Mouse (Mus musculus) embryo, embryonic 11.5 days (tissue): Measurements from ENCODE around the gene Apoh.
A peak's percentile ranks its signal among the peaks of the same experiment; 100 is the strongest.

Source experiments
- DNase-seq: peaks from one replicate; pipeline ENCODE4 v3.0.0-alpha.2; 2012; ENCODE audit warnings: low read depth, low spot score

Apoh gene

DNA sequence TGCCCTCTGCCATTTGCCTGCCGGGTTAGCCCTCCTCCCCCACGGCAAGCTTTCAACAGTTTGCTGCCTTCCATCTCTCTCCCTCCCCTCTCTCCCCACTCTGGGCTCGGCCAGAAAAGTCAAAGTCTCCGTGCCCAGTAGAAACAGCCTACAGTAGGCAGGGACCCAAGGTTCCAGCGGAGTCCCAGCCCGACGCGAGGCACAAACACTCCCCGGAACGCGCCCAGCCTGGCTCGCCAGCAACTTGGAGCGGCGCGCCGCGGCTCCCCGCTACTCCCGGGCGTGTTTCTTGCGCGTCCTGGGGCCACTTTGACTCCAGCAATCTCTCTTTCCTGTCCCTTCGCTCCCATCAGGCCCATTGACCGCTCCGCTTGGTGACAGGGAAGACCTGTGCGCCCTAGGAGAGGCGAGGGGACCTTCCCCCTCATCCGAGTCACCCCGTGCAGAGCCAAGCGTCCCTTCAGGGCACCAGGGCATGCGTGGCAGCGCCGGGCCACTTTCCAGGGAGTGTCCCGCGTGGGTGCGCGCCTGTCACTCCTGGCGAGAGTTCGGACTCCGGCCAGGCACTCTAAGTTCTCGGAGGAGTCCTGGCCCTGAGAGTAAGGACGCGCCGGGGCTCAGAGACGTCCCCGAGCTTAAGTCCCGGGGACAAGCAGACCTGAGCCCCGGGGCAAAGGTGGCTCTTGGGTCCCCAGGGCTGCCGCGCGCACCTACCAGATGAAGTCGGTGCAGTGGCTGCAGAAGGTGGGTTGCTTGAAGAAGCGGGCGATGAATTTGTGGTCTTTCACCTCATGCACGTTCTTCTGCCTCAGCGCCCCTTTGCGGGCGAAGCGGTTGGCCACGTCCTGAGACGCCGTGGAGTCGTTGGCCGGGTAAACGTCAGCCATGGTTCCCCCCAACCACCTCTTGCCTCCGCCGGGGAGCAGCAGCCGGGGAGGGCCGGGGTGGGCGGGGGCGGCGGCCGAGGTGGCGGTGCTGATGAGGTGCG is at the start of gene Apoh:
Gene Apoh, plus strand, starts transcription at position 574 of the 988 bp plus-strand sequence.
- peak; percentile 16 for DNase-seq

- DNase-seq: no peak
Measured at GRCm38 (mm10) chr11:108293843-108294242, 49.3 kb upstream of the Apoh start.

- DNase-seq: no peak
Measured at GRCm38 (mm10) chr11:108294305-108294813, 48.8 kb upstream of the Apoh start.

GRCm38 (mm10) chr11:108295373-108295772 is 47.8 kb upstream of the Apoh start:
- DNase-seq: no peak

DNA sequence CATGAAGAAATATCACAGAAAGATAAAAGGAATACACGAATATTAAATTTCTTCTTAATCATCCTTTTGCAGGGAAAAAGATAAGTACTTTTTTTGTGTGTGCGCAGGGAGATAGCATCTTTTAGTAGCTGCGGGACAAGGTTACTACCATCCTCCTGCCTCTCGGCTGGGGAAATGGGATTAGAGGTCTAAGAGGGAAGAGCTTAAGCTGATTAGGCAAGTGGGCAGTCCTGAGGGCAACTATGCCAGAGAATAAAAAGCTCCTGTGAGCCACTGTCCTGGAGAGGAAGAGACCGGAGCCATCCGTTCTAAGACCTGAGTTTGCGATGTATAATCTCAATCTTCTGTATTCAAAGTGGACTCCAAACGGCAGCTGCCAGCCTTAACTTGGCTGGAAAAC is 45.2 kb upstream of the Apoh start:
- DNase-seq: no peak

DNA sequence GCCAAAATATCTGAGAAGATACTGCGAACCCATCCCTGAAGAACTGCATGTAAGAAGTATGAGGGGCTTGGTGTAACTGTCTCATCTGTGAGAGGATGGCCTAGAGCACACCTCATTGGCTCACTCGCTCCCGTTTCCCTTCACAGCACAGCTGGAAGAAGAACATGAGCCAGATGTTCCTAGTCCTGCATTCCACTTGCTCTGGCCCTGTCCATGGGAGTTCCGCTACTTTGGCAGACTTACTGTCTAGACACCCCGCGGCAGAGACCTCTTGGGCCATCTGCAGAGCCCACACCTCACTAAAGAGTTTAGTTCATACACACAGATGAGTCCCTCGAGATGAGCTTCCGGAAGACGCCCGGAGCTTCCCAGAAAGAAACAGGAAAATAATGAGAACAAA is 43.2 kb upstream of the Apoh start:
- DNase-seq: no peak

DNA sequence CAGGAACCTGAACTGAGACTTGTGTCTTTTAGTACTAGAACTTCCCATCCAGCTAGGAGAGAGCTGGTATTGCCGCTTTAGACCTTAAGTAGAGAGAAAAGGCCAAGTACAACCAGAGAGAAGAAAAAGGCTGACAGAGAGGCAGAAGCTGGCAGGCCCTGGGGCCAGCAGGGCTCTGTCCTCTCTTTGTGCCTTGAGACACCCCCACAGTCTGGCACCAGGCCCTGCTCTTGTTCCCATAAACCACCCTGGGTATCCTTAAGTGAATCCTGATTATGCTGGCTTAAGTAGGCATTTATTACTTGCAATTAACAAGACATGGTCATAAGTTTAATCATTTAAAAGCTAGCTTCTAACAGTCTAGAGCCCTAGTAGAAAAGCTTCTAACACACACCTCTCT is 42.7 kb upstream of the Apoh start:
- DNase-seq: no peak

DNA sequence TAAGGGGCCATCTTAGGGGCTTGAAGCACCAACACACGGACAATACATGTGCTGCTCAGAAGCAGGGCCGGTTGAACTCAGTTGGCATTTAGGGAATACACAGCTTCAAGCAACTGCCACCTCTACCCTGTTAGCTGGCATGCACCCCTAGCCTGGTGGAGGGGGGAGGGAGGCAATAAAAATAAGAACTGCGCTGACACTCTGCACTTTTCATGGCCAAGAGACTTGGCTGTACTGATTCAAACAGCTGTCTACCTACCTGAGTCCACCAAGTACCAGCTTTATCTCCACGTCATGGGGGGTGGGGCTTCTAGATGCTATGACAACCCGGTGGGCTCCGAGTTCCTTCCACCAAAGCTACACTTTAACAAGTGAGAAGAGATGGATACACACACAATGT is 42.1 kb upstream of the Apoh start:
- no peak for DNase-seq

DNA sequence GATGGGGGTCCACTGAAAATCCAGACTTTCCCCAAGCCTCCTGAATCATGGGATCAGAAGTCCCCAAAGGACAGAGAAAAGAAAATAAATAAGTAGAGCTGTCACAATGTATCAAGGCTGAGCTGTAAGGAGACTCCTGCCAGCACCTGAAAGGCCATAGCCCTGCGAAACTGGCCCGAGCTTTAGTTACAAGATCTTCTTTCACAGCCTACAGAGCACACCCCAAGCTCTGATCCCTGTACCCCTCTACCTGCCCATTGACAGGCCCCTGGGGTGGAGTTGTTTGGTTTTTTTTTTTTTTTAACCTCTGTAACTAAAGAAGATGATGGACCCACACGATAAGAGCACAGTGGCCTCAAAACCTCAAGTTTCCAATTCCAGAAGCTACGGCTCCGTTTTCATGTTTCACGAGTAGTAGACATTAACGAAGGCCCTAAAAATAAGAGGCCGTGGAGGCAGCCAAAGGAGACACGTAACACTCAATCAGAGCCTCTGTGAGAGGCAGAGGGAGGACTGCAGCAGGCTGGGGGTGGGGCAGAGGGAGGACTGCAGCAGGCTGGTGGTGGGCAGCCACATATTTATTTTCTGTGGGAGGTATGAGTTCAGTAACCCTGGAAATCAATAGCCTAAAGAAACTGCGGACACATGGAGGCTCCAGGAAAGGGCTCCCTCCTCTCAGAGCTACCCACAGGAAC is 41.2 kb upstream of the Apoh start:
- no peak for DNase-seq

DNA sequence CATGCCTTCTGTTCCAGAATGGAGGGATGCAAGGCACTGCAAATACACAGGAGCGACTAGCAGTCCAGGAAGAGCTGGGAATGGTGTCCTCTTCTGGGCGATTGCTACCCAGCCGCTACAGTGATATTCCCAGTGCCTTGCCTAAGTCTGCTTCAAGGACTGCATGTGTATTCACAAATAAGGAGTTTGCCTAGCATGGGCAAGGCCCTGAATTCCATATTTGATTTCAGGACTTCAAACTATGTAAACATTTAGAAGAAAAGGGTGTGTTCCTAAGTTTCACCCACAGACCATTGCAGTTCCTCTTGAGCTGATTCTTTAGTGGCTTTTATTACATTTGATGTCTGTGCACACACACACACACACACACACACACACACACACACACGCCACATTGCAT is 39.4 kb upstream of the Apoh start:
- DNase-seq: no peak

DNA sequence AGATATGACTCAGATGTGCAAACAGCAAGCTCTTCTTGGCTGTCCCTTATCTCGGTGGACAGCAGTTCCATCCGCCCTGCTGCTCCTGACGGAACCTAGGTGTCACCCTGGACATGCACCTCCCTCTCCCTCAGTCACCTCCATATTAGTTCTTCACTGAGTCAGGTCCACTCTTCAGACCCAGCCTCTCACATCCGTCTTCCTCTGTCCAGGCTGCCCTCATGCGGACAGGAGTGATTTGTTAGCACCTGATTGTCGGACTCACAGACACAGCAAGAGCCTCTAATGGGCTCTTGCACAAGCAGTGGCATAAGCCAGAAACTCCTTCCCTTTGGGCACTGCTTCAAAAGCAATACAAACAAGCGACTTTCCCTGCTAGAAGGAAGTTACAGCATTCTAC is 35.9 kb upstream of the Apoh start:
- no peak for DNase-seq

- DNase-seq: no peak
Measured at GRCm38 (mm10) chr11:108308253-108308652, 34.9 kb upstream of the Apoh start.

GRCm38 (mm10) chr11:108309791-108310190 is 33.4 kb upstream of the Apoh start:
- no peak for DNase-seq

- no peak for DNase-seq
Measured at GRCm38 (mm10) chr11:108311912-108312311, 31.2 kb upstream of the Apoh start.

- DNase-seq: no peak
Measured at GRCm38 (mm10) chr11:108312516-108312915, 30.6 kb upstream of the Apoh start.

GRCm38 (mm10) chr11:108315736-108316135 is 27.4 kb upstream of the Apoh start:
- no peak for DNase-seq

- no peak for DNase-seq
Measured at GRCm38 (mm10) chr11:108317878-108318277, 25.3 kb upstream of the Apoh start.

DNA sequence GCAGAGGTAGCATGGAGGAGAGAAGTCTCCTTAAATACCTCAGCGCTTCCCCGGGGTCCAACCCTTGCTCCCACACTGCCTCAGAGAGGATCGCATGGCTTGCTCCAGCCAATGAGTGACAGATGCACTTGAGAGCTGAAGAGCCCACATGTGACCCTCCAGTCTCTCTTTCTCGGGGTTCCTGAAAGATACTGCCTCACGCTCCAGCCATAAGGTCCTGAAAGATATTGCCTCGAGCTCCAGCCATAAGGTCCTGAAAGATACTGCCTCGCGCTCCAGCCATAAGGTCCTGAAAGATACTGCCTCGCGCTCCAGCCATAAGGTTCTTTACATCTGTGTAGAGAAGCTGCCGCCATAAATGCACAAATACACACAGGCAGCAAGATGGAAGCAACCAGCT is 24.0 kb upstream of the Apoh start:
- DNase-seq: no peak

DNA sequence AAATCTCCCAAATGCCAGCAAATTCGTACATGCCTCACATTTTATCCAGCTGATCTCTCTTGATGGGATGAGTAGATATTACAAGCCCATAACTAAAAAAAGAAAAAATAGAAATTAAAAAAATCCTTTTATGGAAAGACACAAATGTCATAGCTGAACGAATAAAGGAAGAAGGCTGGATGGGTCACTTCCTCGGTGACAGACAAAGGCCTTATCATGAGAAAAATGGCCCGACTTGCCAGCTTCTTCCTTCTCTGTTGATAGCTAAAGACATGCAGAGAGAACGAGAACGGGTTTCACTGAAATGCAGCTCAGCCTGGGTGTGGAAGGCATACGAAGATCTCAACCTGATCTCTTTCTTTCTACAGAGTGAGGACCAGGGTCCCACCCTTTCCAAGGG is 22.6 kb upstream of the Apoh start:
- DNase-seq: no peak

DNA sequence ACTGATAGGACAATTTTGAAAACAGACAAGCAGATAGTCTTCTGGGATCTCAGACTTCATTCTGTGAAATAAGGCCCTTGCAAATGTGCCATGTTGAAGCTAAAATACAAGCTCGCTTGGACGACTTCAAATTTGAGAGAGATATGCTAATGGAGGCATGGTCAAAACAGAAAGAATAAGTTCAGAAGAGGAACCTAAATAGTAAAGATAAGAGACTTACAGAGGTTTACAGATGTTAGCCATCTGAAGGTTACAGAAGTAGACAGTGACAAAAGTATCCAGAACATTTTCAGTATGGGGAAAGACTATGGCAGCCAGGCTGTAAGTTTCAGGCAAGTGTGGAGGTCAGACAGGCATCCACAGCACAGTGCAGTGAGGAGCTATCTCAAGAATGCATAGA is 21.0 kb upstream of the Apoh start:
- no peak for DNase-seq

- DNase-seq: no peak
Measured at GRCm38 (mm10) chr11:108325943-108326342, 17.2 kb upstream of the Apoh start.

DNA sequence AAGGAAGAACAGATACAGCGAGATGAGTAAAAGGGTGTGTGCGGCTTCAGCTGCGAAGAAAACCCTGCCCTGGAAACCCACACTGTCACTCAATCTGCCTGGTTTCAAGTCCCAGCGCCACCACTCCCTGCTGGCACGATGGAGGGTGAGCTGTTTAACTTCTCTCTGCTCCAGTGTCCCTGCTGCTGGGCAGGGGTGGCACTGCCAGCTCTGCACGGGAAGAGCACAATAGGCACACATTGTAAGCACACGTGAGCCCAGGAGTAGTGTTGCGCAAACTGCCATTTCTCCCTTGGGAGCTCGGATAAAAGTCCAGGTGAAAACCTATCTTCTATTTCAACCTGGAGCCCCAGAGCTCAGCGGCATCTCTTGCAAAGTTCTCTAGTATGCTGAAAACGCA is 12.3 kb upstream of the Apoh start:
- no peak for DNase-seq

GRCm38 (mm10) chr11:108333006-108333405 is 10.1 kb upstream of the Apoh start:
- DNase-seq: no peak
